Mouse (Mus musculus) retina, adult 2 months (tissue): ENCODE measurements around the gene Ulk2.
"Not testable (repeated sequence)": the region's sequence is repeated elsewhere in the genome, so short reads cannot be mapped to it uniquely, and the experiment has no call there.

Source experiments
- DNase-seq: peaks from one replicate; pipeline ENCODE4 v3.0.0-alpha.2; 2012; ENCODE audit warnings: low read depth, low spot score

Ulk2 gene

GRCm38 (mm10) chr11:61854988-61855411 lies at the start of gene Ulk2:
Gene Ulk2, minus strand, starts transcription at chr11:61855073.
- DNase-seq: peak; percentile 79

GRCm38 (mm10) chr11:61882183-61882582 lies 27.3 kb upstream of the Ulk2 start:
- DNase-seq: peak; percentile 13

- no peak for DNase-seq
Observed at GRCm38 (mm10) chr11:61879921-61880320, 25.0 kb upstream of the Ulk2 start.

DNA sequence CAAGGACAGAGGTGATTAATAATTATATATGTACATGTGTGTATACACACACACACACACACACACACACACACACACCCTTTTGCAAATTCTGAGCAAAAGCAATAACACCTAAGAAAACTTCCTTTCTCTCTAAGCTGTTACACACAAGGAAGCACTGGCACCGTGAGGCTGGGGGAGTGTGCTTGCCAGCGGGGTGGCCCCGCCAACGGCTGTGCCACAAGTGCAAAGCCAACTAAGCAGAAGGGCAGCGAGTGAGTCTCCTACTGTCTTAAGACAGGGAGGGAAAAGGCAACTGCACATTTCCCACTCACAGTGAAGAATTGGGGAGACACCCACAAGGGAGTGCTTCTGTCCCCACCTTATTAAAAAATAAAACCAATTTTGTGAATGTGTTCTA lies 17.0 kb upstream of the Ulk2 start:
- no peak for DNase-seq

GRCm38 (mm10) chr11:61866856-61867255 lies 12.0 kb upstream of the Ulk2 start:
- no peak for DNase-seq

GRCm38 (mm10) chr11:61861781-61862547 lies 7.1 kb upstream of the Ulk2 start:
- DNase-seq: no peak

DNA sequence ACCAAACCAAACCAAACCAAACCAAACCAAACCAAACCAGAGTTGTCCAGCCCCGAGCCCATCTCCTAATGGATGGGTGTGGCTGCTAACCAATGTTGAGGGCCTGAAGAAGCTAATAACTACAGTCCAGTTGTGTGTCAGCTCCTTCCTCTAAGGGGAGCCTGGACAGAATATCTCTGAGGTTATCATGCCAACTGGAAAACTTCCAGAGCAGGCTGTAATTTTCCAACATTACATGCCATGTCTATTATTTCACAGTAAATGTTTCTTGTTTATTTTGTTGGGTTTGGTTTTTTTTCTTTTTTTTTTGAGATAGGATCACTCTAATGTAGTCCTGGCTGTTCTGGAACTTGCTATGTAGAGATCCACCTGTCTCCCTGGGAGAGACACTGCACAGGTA lies 4.4 kb upstream of the Ulk2 start:
- no peak for DNase-seq

- no peak for DNase-seq
Observed at GRCm38 (mm10) chr11:61855539-61855938, 666 bp upstream of the Ulk2 start.

DNA sequence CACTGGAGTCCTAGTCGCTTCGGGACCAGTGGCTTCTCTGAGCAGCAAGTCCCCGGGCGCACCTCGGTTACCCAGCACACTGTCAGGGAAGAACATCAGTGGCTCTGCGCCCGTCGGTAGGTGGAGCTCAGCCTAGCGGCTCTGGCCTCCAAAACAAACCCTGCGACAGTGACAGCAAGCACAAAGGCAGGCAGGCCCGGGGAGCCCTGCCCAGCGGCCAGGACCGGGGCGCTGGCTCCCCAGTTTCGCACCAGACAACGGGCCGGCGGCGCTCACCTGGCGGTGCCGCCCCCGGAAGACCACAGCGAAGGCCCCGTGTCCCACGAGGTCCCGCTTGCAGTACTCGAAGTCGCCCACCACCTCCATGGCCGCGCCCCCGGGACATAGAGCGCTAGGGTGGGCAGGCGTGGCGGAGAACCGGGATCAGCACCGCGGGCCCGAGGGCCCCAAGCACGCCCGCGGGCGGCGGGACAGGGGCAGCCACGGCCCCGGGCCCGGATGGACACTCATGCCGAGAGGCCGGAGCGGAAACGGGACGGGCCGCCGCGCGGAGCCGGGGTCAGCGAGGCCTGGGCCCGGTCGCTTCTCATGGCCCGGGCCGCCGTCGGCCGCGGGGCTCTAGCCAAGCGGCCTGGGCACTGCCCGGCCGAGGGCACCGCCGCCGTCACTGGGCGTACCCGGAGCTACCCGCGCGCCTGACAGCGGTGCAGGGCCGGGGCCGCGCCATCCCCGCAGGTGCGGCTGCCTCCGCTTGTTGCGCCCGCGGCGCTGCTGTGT lies 474 bp downstream of the Ulk2 start:
- DNase-seq: peak; percentile 51

DNA sequence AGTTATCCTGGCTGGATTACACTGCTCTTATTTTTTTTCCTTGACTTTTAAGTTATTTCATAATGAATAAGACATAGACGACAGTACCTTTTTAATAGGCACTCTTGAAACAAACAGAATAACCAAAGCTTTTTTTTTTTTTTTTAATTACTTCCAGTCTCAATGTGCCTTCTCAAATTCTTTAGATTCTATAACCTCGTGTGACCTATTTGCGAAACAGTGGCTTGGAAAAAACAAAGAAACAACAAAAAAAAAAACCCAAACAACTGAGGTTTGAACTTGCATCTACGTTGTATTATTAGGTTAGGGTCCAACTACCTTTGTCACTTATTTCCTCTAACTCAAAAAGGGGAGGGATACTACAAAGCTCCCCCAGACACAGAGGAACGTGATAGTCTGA lies 1.2 kb downstream of the Ulk2 start:
- DNase-seq: no peak

GRCm38 (mm10) chr11:61852916-61853315 lies 2.0 kb downstream of the Ulk2 start:
- no peak for DNase-seq

GRCm38 (mm10) chr11:61851195-61851594 lies 3.7 kb downstream of the Ulk2 start:
- DNase-seq: no peak

GRCm38 (mm10) chr11:61840663-61841062 lies 14.2 kb downstream of the Ulk2 start:
- DNase-seq: not testable (repeated sequence)

GRCm38 (mm10) chr11:61839940-61840339 lies 14.9 kb downstream of the Ulk2 start:
- DNase-seq: no peak

GRCm38 (mm10) chr11:61839182-61839581 lies 15.7 kb downstream of the Ulk2 start:
- no peak for DNase-seq

DNA sequence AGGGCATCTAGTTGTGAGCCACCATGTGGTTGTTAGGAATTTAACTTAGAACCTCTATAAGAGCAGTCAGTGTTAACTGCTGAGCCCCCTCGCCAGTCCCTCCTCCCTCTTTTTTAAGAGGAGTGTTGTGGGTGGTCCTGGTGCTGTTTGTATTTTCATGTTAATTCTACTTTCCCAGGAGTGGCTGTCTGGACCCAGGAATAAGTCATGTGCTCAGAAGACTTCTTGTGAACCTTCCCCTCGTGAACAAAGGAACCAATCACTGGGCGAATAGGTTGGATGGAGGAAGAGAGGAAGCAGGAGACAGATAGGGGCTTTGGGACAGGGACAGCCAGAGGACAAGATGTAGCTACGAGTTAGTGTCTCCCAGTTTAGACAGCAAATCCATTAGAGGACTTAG lies 45.1 kb downstream of the Ulk2 start:
- DNase-seq: no peak

- DNase-seq: no peak
Observed at GRCm38 (mm10) chr11:61808551-61809117, 46.2 kb downstream of the Ulk2 start.

DNA sequence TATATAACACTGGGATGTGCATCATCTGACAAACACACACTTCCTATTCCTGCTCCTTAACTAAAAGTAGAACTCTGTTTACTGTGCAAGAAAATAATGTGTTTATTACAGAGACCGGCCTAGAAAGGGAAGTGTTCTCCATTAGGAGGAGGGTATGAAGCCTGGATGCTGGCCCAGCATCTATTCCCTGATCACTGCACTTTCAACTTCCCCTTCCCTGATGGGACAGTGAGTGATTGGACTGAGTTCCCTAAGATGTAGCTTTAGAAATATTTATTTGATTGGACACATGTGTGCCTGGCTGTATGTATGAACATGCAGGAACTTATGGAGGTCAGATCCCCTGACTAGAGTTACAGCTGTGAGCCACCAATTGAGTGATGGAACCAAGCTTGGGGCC lies 61.4 kb downstream of the Ulk2 start:
- no peak for DNase-seq

GRCm38 (mm10) chr11:61788550-61788949 lies 66.3 kb downstream of the Ulk2 start:
- DNase-seq: no peak

GRCm38 (mm10) chr11:61782526-61782925 lies 72.3 kb downstream of the Ulk2 start:
- not testable (repeated sequence) for DNase-seq

DNA sequence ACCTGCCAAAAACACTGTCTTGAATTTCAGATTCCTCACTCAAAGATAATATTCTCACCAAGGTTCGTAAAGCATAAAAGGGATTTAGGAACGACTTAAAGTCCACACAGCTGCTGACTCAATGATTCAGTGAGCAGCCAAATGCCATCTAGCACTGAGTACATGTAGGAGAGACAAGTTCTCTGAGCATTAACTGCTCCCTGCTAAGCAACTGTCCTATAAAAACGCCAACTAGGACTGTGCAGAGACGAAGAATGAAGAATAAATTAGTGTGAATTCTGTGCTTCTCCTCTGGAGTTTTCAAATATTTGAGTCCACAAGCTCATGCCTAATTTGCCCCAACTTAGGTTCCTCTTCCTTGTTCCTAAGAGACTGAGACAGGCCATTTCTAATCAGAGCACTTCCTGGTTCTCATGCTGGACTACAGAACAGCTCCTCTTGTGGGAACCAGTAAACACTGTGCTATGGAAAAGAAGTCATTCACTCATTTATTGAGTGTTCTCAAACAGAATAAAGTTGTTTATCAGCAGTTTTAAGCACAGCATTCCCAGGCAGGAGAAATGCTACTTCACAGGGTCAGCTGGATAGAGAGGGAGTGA lies 80.2 kb downstream of the Ulk2 start:
- no peak for DNase-seq
